Mouse (Mus musculus) v-Abl transformed pro-B cells (cell line): ENCODE data around the gene Prtn3.

Experiments used
- in situ Hi-C, 2 experiments: fragments of 400-800 bp; cut with MboI; formaldehyde crosslinking; loops; one replicate each; pipeline ENCODE4 v1.15.1; 2025; ENCODE audit not compliant: unreplicated experiment in 2 of 2

Gene Prtn3

GRCm38 (mm10) chr10:79865801-79866295 is 8.4 kb upstream of the Prtn3 start:
- in situ Hi-C loops, result no loop called here

- in situ Hi-C loops, result no loop called here
These were observed 7.7 kb upstream of the Prtn3 start for GRCm38 (mm10) chr10:79866601-79867000.

DNA sequence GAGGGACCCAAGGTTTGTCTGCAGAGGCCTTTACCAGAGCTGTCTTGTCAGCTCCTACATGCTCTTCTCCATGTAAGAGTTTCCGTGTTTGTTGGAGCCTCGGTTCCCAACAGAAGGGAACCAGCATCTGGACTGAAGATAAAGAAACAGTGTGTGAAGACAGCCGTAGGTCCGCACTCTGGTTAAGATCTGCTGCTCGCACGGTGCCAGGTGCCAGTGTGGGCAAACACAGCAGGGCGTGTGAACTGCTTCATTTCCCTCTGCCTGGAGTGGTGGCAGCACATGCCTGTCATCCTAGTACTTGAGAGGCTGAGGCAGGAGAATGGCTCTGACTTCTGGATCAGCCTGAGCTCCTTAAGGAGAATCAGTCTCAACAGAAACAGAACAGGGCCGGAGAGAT is 2.4 kb upstream of the Prtn3 start:
- in situ Hi-C loops, result no loop called here

DNA sequence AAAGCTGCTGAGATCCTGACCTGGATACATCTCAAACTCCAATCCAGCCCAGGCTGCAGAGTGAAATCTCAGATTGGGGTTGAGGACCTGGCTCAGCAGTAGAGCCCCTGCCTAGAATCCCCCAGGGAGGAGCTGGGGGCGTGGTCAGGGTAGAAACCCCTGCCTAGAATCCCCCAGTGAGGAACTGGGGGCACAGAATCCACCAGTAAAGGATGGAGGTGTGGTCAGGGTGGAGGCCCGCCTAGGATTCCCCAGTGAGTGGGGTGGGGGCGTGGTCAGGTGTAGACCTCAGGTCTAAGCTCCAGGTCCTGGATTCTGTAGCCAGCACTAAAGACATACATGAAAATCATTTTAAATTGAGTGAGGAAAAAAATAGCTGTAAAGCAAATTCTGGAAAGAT is 1.4 kb upstream of the Prtn3 start:
- in situ Hi-C loops, result no loop called here

DNA sequence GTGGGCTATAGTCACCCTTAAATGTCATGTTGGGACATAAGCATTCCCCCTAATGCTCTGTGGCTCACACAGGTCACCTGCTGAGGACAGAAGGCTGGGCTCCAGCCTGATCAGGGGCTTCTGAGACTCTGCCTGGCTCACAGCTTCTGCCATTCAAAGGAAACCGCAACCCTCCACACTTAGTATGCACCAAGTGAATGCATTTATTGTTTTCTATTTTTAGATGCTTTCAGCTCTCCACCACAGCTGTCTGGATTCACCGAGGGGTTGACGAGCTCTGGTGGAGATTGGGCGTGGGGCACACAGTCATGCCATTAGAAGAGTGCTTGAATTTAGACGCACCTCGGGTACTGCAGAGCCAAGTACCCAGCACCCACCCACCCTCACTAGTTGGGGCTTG is 963 bp upstream of the Prtn3 start:
- in situ Hi-C loops, result no loop called here

DNA sequence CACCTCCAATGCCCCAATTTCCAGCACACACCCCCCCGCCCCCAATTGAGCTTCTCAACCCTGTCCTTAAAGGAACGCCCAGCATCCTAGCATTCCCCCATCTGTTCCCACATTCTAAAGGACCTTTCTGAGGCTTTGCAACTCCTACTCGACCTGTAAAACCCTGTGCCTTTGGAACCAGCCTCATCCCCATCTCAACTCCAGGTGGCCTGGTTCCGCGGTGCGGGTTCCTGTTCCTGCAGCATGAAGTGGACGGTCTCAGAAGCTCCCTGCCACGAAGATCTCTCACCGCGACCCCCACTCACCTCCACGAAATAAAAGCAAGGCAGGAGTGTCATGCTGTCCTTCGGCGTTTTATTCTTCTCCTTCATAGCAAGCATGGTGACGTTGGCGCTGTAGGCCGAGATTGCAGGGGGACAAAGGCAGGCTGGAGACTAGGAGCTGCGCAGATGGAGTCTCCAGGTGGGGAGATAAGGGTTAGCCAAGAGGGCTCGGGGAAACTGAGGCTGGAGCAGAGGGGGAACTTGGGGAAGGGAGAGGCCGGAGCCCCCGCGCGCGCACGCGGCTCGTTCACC is 474 bp upstream of the Prtn3 start:
- in situ Hi-C loops, result no loop called here

- in situ Hi-C loops, result no loop called here
These were observed 2.9 kb downstream of the Prtn3 start for GRCm38 (mm10) chr10:79877174-79877573.

DNA sequence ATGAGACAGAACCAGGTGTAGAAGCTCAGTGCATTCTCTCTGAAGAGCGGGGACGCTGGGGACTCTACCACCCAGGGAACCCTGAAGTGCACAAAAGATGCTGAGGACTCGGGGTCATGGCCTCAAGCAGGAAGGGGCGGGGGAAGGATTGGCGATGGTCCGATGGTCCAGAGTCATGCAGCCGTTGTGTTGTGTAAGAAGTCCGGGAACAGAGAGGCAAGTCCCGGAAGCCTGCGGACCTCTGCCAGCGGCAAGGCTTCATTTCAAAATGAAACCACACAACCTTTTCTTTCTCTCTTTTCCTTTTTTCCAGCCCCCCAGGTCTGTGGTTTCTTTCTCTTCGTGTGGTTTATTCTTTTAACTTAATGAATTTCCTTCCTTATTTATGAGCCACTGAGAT is 3.5 kb downstream of the Prtn3 start:
- in situ Hi-C loops, result no loop called here

DNA sequence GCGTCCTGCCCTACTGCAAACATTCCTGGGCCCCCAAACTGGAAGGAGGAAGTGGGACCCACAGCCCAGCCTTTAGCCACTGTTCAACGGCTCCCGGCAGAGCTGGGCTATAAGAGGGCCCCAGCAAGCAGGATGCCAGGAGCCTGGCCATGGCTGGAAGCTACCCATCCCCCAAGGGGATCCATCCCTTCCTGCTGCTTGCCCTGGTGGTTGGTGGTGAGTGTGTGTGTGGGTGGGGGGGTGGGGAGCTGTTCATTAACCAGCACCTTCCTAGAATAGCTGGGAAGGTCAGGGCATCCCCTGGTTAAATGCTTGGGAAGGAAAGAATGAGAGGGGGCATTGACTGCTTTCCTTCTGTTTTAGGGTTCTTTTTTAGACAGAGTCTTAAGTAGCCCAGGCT is 5.3 kb downstream of the Prtn3 start:
- in situ Hi-C loops, result no loop called here

GRCm38 (mm10) chr10:79880721-79881120 is 6.4 kb downstream of the Prtn3 start:
- in situ Hi-C loops, result loop anchor here (5.0 kb wide), 3 partner anchors 42 to 87 kb away; partner anchors contain the start of gene R3hdm4 (in 2 of the 2)

DNA sequence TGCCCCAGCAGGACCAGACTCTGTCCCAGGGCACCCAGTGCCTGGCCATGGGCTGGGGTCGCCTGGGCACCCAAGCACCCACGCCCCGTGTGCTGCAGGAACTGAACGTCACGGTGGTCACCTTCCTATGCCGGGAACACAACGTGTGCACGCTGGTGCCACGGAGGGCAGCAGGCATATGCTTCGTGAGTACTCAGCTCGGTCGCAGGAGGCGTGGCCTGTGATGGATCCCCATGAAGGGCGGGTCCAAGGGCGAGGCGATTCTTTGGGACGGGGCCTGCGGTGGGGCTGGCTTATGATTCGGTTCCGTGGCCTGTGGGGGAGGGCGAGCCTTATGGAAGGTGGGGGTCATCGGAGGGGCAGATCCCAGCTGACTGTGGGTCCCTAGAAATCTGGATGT is 7.7 kb downstream of the Prtn3 start:
- in situ Hi-C loops, result loop anchor here (5.0 kb wide), 3 partner anchors 40 to 85 kb away; partner anchors contain the start of gene R3hdm4 (in 2 of the 2)

GRCm38 (mm10) chr10:79883297-79884084 is 9.2 kb downstream of the Prtn3 start:
- in situ Hi-C loops, result loop anchor here (5.0 kb wide), 3 partner anchors 39 to 84 kb away; partner anchors contain the start of gene R3hdm4 (in 2 of the 2)

DNA sequence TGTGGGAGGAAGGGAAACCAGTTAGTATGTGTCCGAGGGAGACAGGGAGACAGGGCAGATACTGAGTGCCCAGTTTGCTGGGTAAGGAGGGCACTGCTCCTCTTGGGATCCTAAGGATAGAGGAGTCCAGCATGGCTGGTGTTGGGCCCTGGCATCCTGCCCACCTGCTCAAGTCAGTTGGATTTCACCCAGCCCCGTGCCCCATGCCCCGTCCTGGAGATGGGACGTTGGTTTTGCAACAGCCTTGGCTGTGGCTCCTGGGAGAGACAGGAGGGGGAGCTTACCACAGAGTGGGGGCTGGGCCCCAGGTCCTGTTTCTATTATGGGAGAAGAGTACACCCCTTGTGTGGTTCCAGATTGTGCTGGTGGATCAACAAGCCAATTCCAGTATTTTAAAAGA is 10.2 kb downstream of the Prtn3 start:
- in situ Hi-C loops, result loop anchor here (5.0 kb wide), 3 partner anchors 38 to 83 kb away; partner anchors contain the start of gene R3hdm4 (in 2 of the 2)

DNA sequence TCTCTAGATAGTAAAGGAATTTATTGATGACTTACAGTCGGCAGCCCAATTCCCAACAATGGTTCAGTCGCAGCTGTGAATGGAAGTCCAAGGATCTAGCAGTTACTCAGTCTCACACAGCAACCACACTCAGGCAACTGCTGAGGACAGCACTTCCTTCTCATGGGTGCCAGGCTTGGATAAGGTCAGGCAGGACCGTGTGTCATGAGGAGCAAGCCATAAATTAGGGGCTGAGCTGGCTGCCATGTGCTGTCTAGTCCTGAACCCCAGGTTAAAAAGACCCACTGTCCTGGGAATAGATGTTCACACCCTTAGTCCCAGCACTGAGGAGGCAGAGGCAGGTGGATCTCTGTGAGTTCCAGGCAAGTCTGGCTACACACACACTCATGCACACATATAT is 10.7 kb downstream of the Prtn3 start:
- in situ Hi-C loops, result loop anchor here (5.0 kb wide), 3 partner anchors 37 to 82 kb away; partner anchors contain the start of gene R3hdm4 (in 2 of the 2)

GRCm38 (mm10) chr10:79886054-79886453 is 11.8 kb downstream of the Prtn3 start, which contains the start of gene Elane:
Gene Elane (plus strand): TSS chr10:79886247.
- in situ Hi-C loops, result no loop called here

DNA sequence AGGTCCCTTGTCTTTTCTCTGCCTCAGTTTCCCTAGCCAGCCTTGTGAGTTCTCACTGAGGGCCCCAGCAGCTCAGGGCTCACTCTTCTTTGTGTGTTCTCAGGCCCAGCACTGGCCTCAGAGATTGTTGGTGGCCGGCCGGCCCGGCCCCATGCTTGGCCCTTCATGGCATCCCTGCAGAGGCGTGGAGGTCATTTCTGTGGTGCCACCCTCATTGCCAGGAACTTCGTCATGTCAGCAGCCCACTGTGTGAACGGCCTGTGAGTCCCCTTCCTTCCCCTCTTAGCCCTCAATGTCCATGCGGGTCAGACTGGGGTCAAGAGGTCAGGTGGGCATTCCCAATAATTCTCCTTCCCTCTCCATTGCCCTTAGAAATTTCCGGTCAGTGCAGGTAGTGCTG is 12.3 kb downstream of the Prtn3 start:
- in situ Hi-C loops, result no loop called here

DNA sequence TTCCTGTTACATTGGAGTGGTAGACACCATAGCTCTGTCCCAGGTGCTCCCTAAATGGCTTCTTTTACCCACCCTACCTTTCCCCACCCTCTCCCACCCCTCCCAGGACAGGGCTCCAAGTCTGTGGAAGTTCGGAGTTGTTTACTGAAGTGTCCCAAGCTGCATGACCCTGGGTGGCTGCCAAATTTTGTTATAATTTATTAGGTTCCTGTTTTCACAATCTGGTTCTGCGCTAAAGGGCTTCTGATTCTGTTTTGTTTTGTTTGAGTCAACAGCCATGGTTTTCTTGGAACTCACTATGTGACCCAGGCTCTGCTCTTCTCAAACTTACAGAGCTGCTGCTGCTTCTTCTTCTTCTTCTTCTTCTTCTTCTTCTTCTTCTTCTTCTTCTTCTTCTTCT is 15.1 kb downstream of the Prtn3 start:
- in situ Hi-C loops, result no loop called here

GRCm38 (mm10) chr10:79890670-79891069 is 16.4 kb downstream of the Prtn3 start, which contains the start of gene Cfd:
Gene Cfd (plus strand): TSS chr10:79890853.
- in situ Hi-C loops, result loop anchor here in 1 of 2 experiments (5.0 to 10.0 kb wide), 2 partner anchors 56 to 67 kb away; no protein-coding TSS in a partner anchor

- in situ Hi-C loops, result loop anchor here in 1 of 2 experiments (5.0 to 10.0 kb wide), 2 partner anchors 58 to 65 kb away; no protein-coding TSS in a partner anchor
These were observed 18.3 kb downstream of the Prtn3 start for GRCm38 (mm10) chr10:79892451-79893118.

DNA sequence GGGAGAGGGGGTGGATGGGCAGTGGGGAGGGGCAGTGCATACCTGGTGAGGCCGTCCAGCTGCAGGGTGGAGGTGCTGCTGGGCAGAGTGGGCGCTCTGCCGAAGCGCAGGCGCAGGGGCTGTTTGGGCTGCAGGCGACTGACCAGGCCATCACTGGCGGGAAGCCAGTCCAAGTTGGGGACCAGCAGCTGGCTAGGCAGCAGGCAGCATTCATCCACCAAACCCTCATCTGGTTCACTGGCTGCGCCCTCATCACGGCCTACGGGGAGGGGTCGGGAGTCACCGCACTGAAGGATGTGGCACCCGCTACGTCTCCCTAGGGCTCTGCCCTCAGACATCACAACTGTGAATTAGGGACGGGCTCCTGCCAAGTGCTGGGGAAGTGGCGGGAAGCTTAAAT is 22.0 kb downstream of the Prtn3 start:
- in situ Hi-C loops, result loop anchor here in 1 of 2 experiments (10.0 kb wide), 1 partner anchor 62 kb away; no protein-coding TSS in a partner anchor

- in situ Hi-C loops, result loop anchor here in 1 of 2 experiments (10.0 kb wide), 1 partner anchor 62 kb away; no protein-coding TSS in a partner anchor
These were observed 22.5 kb downstream of the Prtn3 start for GRCm38 (mm10) chr10:79896814-79897213.
